Mouse (Mus musculus): ENCODE results near the gene Sox12.

DNA sequence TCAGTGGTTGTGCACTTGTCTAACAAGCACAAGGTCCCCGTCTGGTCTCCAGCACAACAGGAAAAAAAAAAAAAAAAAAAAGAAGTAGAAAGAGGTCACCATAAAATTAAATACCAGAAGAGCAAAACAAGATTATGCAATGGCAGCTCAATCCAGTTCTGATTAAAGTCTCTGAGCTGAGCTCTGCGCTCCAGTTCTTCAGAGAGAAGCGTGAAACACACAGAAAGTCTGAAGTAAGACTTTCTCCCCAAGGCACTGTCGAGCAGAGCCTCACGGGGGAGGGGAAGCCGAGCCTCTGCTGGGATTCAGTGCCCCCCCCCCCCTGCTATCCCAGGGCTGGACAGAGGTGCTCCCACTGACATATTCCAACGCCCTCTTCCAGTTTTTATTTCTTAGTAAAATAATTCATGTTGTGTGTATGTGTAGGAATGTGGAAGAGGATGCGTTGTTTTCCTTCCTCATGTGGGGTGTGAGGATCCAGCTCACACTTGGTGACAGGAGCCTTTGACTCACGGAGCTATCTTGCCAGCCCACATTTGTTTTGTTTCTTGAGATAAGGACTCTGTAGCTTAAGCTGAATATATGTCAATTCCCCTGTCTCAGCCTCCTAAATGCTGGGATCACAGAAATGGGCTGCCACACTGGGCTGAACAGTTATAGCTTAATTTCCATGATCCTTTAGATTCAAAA, 50.9 kb downstream of the Sox12 start:
- TF ChIP-seq CTCF (IDR thresholded peaks at IDR 0.05; ENCODE audit: extremely low read depth, insufficient read depth, low read length) (no peak), POLR2A (IDR thresholded peaks at IDR 0.05; ENCODE audit: extremely low read depth, insufficient read depth, low read length) (no peak)

Data from cortical plate, adult 2 months (tissue).